In genomic region chr3:136672870-136673269, GRCm38 (mm10) we compare ENCODE assay signal across 12 mouse cellular contexts. TPM values are rescaled to one million over a fixed set of nuclear protein-coding genes. Genes with fewer than 3 reads are reported as not detected.
DNase-seq lines count a peak whose midpoint lies in the region; ATAC-seq and TF ChIP-seq lines count a peak whose summit lies in the region.
"Had no signal": no experiment of that assay in that cellular context is flagged by ENCODE, and none has a peak within 500 bp of the region (broad histone marks: within the 10 kb centered on the region; RNA-seq: fewer than 3 reads in every experiment).

No protein-coding gene starts in this region.

- peaks cover 31% of the 10 kb centered on the region for H3K4me1 ChIP-seq in heart, embryonic 15.5 days (replicated peaks)
- 0 out of 2 replicates have a peak, but pooled peaks cover 9% of the 10 kb centered on the region for H3K4me1 ChIP-seq in lung, embryonic 14.5 days (ENCODE audit: insufficient read depth)
- peaks cover 45% of the 10 kb centered on the region for H3K4me1 ChIP-seq in hindbrain, embryonic 15.5 days (replicated peaks)
- peaks cover 55% of the 10 kb centered on the region for H3K4me1 ChIP-seq in neural tube, embryonic 13.5 days (replicated peaks)

- DNase-seq in heart, adult 18-20 months: no peak
- DNase-seq in lung, embryonic 14.5 days: no peak
- no peak for DNase-seq in lung, postnatal 25 days (ENCODE audit: low spot score)
- DNase-seq: cerebellum, adult 9-11 months; heart, postnatal 10 days; layer of hippocampus, adult 9-11 months; lung, adult 2 months had no signal

- no peak overlapping the region for H3K9ac ChIP-seq in heart, embryonic 15.5 days
- no peak overlapping the region for H3K9ac ChIP-seq in lung, embryonic 14.5 days
- H3K9ac ChIP-seq in hindbrain, embryonic 15.5 days: no peak overlapping the region
- 0 out of 2 replicates have a peak overlapping the region, but pooled peaks have one; percentile 95 for H3K9ac ChIP-seq in neural tube, embryonic 13.5 days

- TF ChIP-seq CTCF in lung, embryonic 14.5 days (IDR thresholded peaks at IDR 0.05; ENCODE audit: low read depth): no peak

- no peaks in the 10 kb centered on the region for H3K36me3 ChIP-seq in heart, embryonic 15.5 days
- H3K36me3 ChIP-seq in lung, embryonic 14.5 days (ENCODE audit: insufficient read depth): no peaks in the 10 kb centered on the region
- no peaks in the 10 kb centered on the region for H3K36me3 ChIP-seq in hindbrain, embryonic 15.5 days
- H3K36me3 ChIP-seq in neural tube, embryonic 13.5 days: no peaks in the 10 kb centered on the region
- H3K36me3 ChIP-seq: G1E had no signal

- peak overlapping the region; percentile 84 for H3K4me2 ChIP-seq in heart, embryonic 15.5 days
- peak overlapping the region; percentile 80 for H3K4me2 ChIP-seq in lung, embryonic 14.5 days
- H3K4me2 ChIP-seq in hindbrain, embryonic 15.5 days: peak overlapping the region; percentile 59
- peak overlapping the region; percentile 68 for H3K4me2 ChIP-seq in neural tube, embryonic 13.5 days

- no peaks in the 10 kb centered on the region for H3K27me3 ChIP-seq in heart, embryonic 15.5 days
- no peaks in the 10 kb centered on the region for H3K27me3 ChIP-seq in lung, embryonic 14.5 days (ENCODE audit: insufficient read depth, low read length)
- H3K27me3 ChIP-seq in hindbrain, embryonic 15.5 days: no peaks in the 10 kb centered on the region
- no peaks in the 10 kb centered on the region for H3K27me3 ChIP-seq in neural tube, embryonic 13.5 days

- H3K4me3 ChIP-seq in heart, embryonic 15.5 days: no peak overlapping the region
- H3K4me3 ChIP-seq in lung, embryonic 14.5 days (ENCODE audit: low read depth, low read length): peak overlapping the region; percentile 90; the same call in 1 of the 2 replicates
- H3K4me3 ChIP-seq in hindbrain, embryonic 15.5 days: peak overlapping the region; percentile 60
- H3K4me3 ChIP-seq in neural tube, embryonic 13.5 days: peak overlapping the region; percentile 92

- no peak for ATAC-seq in heart, embryonic 15.5 days (replicated peaks; ENCODE audit: insufficient number of reproducible peaks, insufficient read depth, low FRiP score, low read depth)
- ATAC-seq in lung, embryonic 14.5 days (ENCODE audit: insufficient read depth): no peak
- no peak for ATAC-seq in hindbrain, embryonic 15.5 days (ENCODE audit: low FRiP score, low read depth)
- ATAC-seq in neural tube, embryonic 13.5 days (ENCODE audit: low read depth): no peak
- ATAC-seq in CD4-positive, CD25-positive, alpha-beta regulatory T cell, adult 4 months: no peak

- no peak overlapping the region for H3K27ac ChIP-seq in heart, embryonic 15.5 days
- no peak overlapping the region for H3K27ac ChIP-seq in lung, embryonic 14.5 days (ENCODE audit: low read depth)
- H3K27ac ChIP-seq in hindbrain, embryonic 15.5 days (replicated peaks): no peak overlapping the region
- no peak overlapping the region for H3K27ac ChIP-seq in neural tube, embryonic 13.5 days (replicated peaks)

- no peaks in the 10 kb centered on the region for H3K9me3 ChIP-seq in heart, embryonic 15.5 days (replicated peaks)
- H3K9me3 ChIP-seq in lung, embryonic 14.5 days (ENCODE audit: low read depth, low read length): no peaks in the 10 kb centered on the region
- no peaks in the 10 kb centered on the region for H3K9me3 ChIP-seq in hindbrain, embryonic 15.5 days
- no peaks in the 10 kb centered on the region for H3K9me3 ChIP-seq in neural tube, embryonic 13.5 days
- H3K9me3 ChIP-seq: G1E had no signal

- 73% methylated on average over 3 of the region's 3 CpGs for WGBS in heart, embryonic 15.5 days
- 56% methylated on average over 3 of the region's 3 CpGs for WGBS in lung, embryonic 14.5 days
- WGBS in hindbrain, embryonic 15.5 days: 72% methylated on average over 3 of the region's 3 CpGs
- 75% methylated on average over 3 of the region's 3 CpGs for WGBS in neural tube, embryonic 13.5 days

RNA-seq across cellular contexts. Expression of gene Ppp3ca, which starts 2.9 kb away (rescaled TPM):
- polyA plus RNA-seq in heart, embryonic 15.5 days (2015; fragmentation: Nextera tagmentation; extraction: Ambion mirVana): 47.6 and 49.0 TPM in 2 replicates
- total RNA-seq in heart, adult 18-20 months (2021): 10 to 100 TPM; 42.9 to 44.5 TPM
- 68.1 and 74.1 TPM in 2 replicates for polyA plus RNA-seq in lung, embryonic 14.5 days (2014; fragmentation: Nextera tagmentation; extraction: Ambion mirVana)
- polyA plus RNA-seq in hindbrain, embryonic 15.5 days (2015; fragmentation: Nextera tagmentation; extraction: Ambion mirVana): 157 and 180 TPM in 2 replicates
- 142 and 160 TPM in 2 replicates for polyA plus RNA-seq in neural tube, embryonic 13.5 days (2015; fragmentation: Nextera tagmentation; extraction: Ambion mirVana)
- polyA plus RNA-seq in CD4-positive, CD25-positive, alpha-beta regulatory T cell, adult 4 months (2017; shearing (Covaris generic)): 10 to 100 TPM; 17.9 to 31.8 TPM
